Mouse (Mus musculus): ENCODE measurements around the gene Fermt3. TPM values are rescaled to one million over a fixed set of nuclear protein-coding genes. Genes with fewer than 3 reads are reported as not detected.
A peak's percentile ranks its signal among the peaks of the same experiment; 100 is the strongest.
"Not testable (repeated sequence)": the region's sequence is repeated elsewhere in the genome, so short reads cannot be mapped to it uniquely, and the experiment has no call there.

The Fermt3 gene
- polyA plus RNA-seq, 1 experiment from 2014 or later, result 13.5 TPM

DNA sequence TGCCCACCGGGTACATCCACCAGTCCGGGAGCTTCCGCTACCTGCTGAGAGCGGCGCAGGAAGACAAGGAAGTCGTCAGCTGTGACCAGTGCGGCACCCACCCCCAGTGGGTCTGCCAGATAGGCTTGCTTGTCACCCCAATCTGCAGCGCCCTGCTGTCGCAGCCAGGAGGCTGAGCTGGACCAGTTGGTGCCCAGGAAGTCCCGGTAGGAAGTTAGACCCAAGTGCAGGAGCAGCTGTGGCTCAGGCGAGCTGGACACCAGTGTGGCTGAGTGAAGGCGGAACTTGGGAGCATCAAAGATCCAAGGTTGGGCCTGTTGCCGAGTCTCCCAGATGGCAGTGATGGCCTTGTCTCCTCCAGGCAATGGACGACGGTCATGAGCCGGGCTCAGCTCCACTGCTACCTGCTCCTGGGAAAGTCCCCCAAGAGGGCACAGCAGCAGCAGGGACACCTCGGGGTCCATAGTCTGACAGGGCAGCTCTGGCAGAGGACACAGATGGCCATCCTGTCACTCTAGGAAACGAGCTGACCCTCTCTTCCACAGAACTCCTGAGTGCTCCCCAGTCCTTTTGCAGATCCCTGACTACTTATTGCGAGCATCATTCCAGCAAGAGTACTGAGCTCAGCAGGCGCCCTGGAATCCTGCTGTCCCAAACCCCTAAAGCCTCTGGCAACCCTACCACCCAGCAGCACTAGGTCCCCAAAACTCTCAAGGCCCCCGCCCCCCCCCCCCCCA lies 23.8 kb downstream of the Fermt3 start:
- H3K4me2 ChIP-seq, result peak overlapping the region; percentile 84
- peak overlapping the region; percentile 34; the same call in 1 of the 2 replicates for H3K27ac ChIP-seq
- peaks cover 22% of the 10 kb centered on the region for H3K36me3 ChIP-seq
- H3K4me3 ChIP-seq, result peak overlapping the region; percentile 57
- H3K4me1 ChIP-seq, result peaks cover 40% of the 10 kb centered on the region
- WGBS, result 41% methylated on average over 21 of the region's 21 CpGs
- no peaks in the 10 kb centered on the region for H3K9me3 ChIP-seq
- H3K9ac ChIP-seq, result peak overlapping the region; percentile 69
- no peak for ATAC-seq (ENCODE audit: borderline replicate concordance, extremely low read depth, low FRiP score, low TSS enrichment)
- no peaks in the 10 kb centered on the region for H3K27me3 ChIP-seq

DNA sequence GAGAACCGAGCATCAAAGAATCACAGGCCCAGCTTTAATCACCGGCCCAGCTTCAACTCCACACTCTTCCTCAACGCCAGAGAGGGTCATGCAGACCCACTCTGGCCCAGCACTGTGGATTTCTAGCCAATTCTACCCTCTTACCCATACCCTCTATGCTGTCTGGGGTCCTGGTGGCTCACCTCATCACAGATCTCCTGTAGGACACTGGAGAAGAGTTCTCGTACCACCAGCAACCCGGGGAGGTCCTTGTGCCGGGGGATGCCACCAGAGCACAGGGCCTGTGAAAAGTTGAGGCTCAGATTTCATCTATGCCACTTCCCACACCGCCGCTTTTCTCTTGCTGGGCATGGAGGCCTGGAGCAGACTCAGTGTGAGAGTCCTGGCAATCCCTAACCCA lies 24.8 kb downstream of the Fermt3 start:
- Histone ChIP-seq H3K4me1 (peaks cover 40% of the 10 kb centered on the region), H3K4me3 (0 out of 2 replicates have a peak overlapping the region, but pooled peaks have one; percentile 57), H3K4me2 (peak overlapping the region; percentile 84), H3K27ac (no peak overlapping the region), H3K36me3 (peaks cover 13% of the 10 kb centered on the region), H3K27me3 (no peaks in the 10 kb centered on the region), H3K9me3 (no peaks in the 10 kb centered on the region), H3K9ac (0 out of 2 replicates have a peak overlapping the region, but pooled peaks have one; percentile 13)
- WGBS, result 81% methylated on average over 8 of the region's 8 CpGs
- ATAC-seq (ENCODE audit: borderline replicate concordance, extremely low read depth, low FRiP score, low TSS enrichment), result no peak

DNA sequence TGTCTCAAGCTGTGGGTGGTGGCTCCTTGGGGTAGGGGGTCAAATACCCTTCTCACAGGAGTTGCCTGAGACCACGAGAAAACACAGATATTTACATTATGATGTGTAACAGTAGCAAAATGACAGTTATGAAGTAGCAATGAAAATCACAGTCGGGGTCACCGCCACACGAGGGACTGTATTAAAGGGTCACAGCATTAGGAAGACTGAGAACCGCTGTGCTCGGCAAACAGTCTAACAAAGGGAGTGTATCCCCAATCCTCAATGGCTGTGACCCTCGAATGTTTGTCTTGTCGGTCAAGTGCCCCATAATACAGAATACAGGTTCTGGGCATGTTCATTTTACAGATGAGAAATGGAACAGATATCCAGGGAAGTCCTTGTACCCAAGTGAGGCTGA lies 25.3 kb downstream of the Fermt3 start:
- no peak overlapping the region for H3K4me2 ChIP-seq

DNA sequence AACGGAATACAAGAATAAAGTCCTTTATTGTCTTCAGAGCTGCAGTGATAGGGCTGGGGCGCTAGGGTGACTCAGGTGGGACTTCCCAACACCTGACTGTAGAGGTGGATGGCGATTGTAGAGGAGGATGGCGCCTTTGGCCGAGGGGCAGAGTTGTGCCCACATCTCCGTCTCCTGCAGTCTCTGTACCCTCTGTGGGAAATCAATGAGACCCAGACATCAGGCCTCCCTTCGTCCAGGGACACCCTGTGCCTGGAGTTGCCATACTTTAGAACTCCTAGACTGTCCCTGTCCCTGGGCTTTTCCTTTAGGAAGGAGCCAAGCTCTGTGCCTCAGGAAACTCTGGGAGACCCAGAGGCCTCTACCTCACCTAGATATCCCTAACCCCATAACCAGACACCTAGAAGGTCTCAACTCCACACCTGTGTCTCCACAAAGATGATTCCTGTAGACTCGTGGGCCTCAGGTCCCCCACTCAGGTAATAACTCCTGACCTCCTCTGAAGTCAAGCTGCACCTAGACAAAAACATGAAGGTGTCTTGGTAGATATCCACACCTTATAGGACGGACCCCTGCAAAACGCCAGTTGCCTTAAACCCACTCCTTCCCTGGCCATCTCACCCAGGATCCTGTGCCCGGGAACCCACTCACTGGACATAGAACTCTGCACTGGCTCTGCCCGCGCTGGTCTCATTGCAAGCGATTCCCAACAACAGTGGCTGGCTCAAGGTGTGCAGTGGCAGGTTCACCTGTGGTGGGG lies 26.1 kb downstream of the Fermt3 start:
- no peaks in the 10 kb centered on the region for H3K27me3 ChIP-seq
- H3K4me2 ChIP-seq, result peak overlapping the region; percentile 94
- H3K9me3 ChIP-seq, result no peaks in the 10 kb centered on the region
- peak overlapping the region; percentile 17 for H3K27ac ChIP-seq
- H3K4me3 ChIP-seq, result peak overlapping the region; percentile 55
- ATAC-seq (ENCODE audit: borderline replicate concordance, extremely low read depth, low FRiP score, low TSS enrichment), result no peak
- WGBS, result 60% methylated on average over 14 of the region's 14 CpGs
- peak overlapping the region; percentile 45; the same call in 1 of the 2 replicates for H3K9ac ChIP-seq
- H3K4me1 ChIP-seq, result peaks cover 42% of the 10 kb centered on the region
- H3K36me3 ChIP-seq, result peaks cover 1% of the 10 kb centered on the region; the same call in 1 of the 2 replicates

More for the DNA sequence above, 25.3 kb downstream of the Fermt3 start:
- H3K9me3 ChIP-seq, result no peaks in the 10 kb centered on the region
- no peak overlapping the region for H3K9ac ChIP-seq
- peaks cover 8% of the 10 kb centered on the region for H3K36me3 ChIP-seq
- no peak overlapping the region for H3K27ac ChIP-seq
- H3K4me1 ChIP-seq, result peaks cover 40% of the 10 kb centered on the region
- ATAC-seq (ENCODE audit: borderline replicate concordance, extremely low read depth, low FRiP score, low TSS enrichment), result no peak
- 66% methylated on average over 8 of the region's 8 CpGs for WGBS
- H3K4me3 ChIP-seq, result no peak overlapping the region
- no peaks in the 10 kb centered on the region for H3K27me3 ChIP-seq

DNA sequence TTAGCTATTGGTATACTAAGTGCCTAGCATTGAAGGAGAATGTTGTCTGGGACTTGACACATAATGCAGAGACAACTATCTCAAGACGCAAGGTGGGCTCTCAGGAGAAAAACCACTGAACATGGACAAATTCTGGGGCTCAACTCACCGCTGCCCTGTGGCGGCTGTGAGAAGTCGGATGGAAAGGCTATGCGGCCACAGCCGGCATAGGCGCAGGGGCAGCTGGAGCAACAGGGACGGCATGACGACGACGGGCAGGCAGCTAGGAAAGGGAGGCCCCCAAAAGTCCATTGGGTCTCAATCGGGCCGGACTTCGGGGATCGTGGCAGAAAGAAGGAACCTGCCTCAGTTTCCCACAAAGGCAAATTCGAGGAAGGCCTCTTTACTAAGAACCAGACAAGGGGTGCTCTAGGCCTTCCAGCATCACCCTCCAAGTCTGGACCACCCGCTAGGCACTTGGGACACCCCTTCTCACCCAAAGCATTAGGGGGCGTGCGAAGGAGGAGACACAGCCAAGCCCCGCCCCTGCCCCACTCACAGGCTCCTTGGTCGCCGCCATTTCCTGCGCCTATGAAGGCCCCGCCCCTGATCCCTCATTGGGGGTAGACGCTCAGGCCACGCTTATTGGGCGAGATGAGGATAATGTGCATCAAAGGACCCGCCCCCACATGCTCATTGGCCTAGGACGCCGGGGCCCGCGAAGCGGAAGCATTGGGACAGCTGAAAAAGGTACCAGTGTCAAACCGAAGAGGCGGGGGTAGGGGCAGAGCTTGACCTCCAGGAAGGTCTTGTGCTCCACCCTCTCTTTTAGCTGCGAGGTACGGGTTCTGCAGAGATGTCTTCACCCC lies 27.0 kb downstream of the Fermt3 start, which contains the start of gene Dnajc4:
Gene Dnajc4 (minus strand): TSS at position 562 of the 848 bp plus-strand sequence.
- Histone ChIP-seq H3K27me3 (no peaks in the 10 kb centered on the region), H3K4me2 (peak within 1 kb of the TSS; percentile 94), H3K36me3 (no peaks in the 10 kb centered on the region), H3K9ac (peak within 1 kb of the TSS; percentile 62), H3K27ac (peak within 1 kb of the TSS; percentile 48), H3K4me3 (peak within 1 kb of the TSS; percentile 55), H3K4me1 (peaks cover 48% of the 10 kb centered on the region), H3K9me3 (no peaks in the 10 kb centered on the region)
- 1% methylated on average over 37 of the region's 37 CpGs for WGBS
- peak; percentile 94 for ATAC-seq (ENCODE audit: borderline replicate concordance, extremely low read depth, low FRiP score, low TSS enrichment)

DNA sequence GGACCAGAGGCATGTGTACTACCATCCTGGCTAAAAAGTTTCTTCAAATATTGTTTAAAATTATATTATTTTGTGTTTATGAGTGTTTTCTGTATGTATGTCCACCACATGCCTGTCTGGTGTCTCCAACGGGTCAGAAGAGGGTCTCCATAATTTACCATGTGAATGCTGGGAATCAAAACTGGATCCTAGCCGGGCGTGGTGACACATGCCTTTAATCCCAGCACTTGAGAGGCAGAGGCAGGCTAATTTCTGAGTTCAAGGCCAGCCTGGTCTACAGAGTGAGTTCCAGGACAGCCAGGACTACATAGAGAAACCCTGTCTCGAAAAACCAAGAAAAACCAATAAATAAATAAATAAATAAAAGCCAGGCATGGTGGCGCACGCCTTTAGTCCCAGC lies 28.1 kb downstream of the Fermt3 start:
- 89% methylated on average over 6 of the region's 6 CpGs for WGBS
- H3K4me1 ChIP-seq, result peaks cover 46% of the 10 kb centered on the region
- peak overlapping the region; percentile 94; the same call in 1 of the 2 replicates for H3K4me2 ChIP-seq

DNA sequence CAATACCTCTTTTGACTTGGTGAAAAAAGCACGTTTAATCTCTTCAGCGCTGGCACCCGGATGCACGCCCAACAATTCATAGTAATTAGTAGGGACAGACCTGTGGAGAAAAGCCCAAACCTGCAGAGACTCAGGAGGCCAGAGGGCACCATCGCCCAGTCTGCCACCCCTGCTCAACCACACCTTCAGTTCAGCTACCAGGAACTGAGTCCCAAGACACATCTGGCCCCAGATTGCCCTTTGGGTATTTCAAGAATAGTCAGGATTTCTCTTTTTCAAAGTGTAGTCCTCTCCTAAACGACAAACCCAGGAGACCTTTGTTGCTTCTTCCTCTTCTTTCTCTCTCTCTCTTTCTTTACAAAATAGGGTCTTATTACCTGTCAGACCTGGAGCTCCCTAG lies 28.6 kb downstream of the Fermt3 start:
- Histone ChIP-seq H3K9me3 (no peaks in the 10 kb centered on the region), H3K27me3 (no peaks in the 10 kb centered on the region), H3K4me1 (peaks cover 49% of the 10 kb centered on the region), H3K4me3 (no peak overlapping the region), H3K36me3 (no peaks in the 10 kb centered on the region), H3K27ac (no peak overlapping the region), H3K4me2 (no peak overlapping the region), H3K9ac (no peak overlapping the region)
- ATAC-seq (ENCODE audit: borderline replicate concordance, extremely low read depth, low FRiP score, low TSS enrichment), result no peak
- WGBS, result 85% methylated on average over 6 of the region's 6 CpGs

More for the DNA sequence above, 28.1 kb downstream of the Fermt3 start:
- ATAC-seq (ENCODE audit: borderline replicate concordance, extremely low read depth, low FRiP score, low TSS enrichment); H3K9ac ChIP-seq; H3K4me3 ChIP-seq; H3K36me3 ChIP-seq; H3K27ac ChIP-seq; H3K27me3 ChIP-seq; H3K9me3 ChIP-seq: not testable (repeated sequence)

DNA sequence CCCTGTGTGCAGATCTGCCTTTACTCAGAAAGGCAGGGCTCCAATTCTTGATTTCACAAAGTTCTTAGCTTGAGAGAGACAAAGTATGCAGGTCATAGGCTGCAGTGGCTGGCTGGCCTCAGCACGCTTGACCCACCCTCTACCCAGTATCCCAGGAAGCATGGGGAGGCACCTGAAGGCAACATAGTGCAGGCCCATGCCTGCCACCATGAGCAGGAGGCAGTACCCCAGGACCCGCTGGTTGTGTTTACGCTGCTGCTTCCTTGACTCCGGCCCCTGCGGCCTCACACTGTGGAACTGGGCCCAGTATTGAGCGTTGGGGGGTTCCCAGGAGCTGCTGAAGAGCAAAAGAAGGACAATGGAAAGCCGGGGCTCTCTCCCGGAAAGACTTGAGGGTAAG lies 30.0 kb downstream of the Fermt3 start:
- H3K4me3 ChIP-seq, result no peak overlapping the region
- H3K4me2 ChIP-seq, result no peak overlapping the region
- 73% methylated on average over 8 of the region's 8 CpGs for WGBS
- H3K9ac ChIP-seq, result no peak overlapping the region
- peaks cover 35% of the 10 kb centered on the region for H3K4me1 ChIP-seq
- no peaks in the 10 kb centered on the region for H3K9me3 ChIP-seq
- peaks cover 9% of the 10 kb centered on the region for H3K36me3 ChIP-seq
- H3K27me3 ChIP-seq, result no peaks in the 10 kb centered on the region
- ATAC-seq (ENCODE audit: borderline replicate concordance, extremely low read depth, low FRiP score, low TSS enrichment), result no peak
- H3K27ac ChIP-seq, result peak overlapping the region; percentile 6; the same call in 1 of the 2 replicates

DNA sequence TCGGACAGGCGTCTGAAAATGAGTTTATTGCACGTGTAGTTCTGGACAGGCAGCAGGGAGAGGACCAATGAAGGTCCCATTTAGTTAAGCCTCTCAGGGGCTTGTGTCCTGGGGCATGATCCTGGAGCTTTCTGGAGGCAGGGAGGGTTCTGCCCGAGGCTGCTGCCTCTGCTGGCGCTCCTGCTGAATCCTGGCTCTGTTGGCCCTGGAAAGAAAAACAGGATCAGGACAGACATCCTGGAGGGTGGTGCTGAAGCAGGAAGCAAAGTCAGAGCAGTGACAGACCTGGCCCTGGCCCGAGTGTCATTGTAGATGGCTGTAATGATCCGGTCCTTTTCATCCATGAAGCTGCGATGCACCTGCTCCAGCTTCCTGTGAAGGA lies 31.4 kb downstream of the Fermt3 start:
- Histone ChIP-seq H3K27ac (peak overlapping the region; percentile 92), H3K9me3 (no peaks in the 10 kb centered on the region), H3K27me3 (no peaks in the 10 kb centered on the region), H3K4me2 (peak overlapping the region; percentile 89), H3K9ac (peak overlapping the region; percentile 95), H3K36me3 (peaks cover 19% of the 10 kb centered on the region), H3K4me1 (peaks cover 27% of the 10 kb centered on the region), H3K4me3 (peak overlapping the region; percentile 93)
- WGBS, result 4% methylated on average over 8 of the region's 8 CpGs
- no peak for ATAC-seq (ENCODE audit: borderline replicate concordance, extremely low read depth, low FRiP score, low TSS enrichment)

DNA sequence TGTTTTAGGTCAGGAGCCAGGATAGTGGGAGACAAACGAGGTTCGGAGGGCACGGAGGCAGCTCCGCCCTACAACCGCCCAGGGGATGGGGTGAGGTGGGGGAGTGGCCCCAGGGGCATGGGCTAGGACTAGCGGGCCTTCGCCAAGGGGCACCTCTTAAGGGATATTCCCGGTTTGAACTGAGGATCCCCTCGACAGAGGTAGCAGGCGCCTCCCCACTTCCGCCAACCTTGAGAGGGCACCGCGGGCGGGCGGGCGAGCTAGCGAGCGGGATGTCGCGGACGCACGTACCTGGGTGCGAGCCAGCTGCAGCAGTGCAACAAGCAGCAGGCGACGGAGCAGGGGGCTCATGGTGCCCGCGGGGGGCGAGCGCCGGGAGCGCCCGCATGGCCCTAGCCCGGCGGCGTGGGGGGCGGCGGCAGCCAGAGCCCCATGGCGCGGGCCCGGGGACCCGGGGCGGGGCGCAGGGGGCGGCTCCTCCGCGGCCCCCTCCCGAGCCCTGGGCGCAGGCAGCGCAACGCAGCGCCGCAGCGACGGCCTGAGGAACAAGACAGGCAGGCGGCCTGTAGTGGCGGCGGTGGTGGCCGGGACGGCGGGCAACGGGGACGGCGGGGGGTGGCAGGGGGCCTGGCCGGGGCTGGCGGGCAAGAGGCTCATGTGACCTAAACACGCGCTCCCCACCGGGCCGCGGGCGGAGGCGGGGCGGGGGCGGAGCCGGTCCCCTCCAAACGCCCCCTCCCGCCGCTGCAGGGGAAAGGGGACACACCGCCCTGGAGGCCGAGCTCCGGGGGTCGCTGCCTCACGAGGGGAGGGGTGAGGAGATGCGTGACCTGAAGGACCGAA lies 32.0 kb downstream of the Fermt3 start, which contains the start of gene Vegfb:
Gene Vegfb (minus strand): TSS at position 591 of the 843 bp plus-strand sequence.
- peak within 1 kb of the TSS; percentile 92 for H3K27ac ChIP-seq
- H3K9me3 ChIP-seq, result no peaks in the 10 kb centered on the region
- H3K4me3 ChIP-seq, result peak within 1 kb of the TSS; percentile 93
- H3K4me2 ChIP-seq, result peak within 1 kb of the TSS; percentile 89
- no peaks in the 10 kb centered on the region for H3K27me3 ChIP-seq
- peak; percentile 62 for ATAC-seq (ENCODE audit: borderline replicate concordance, extremely low read depth, low FRiP score, low TSS enrichment)
- H3K4me1 ChIP-seq, result peaks cover 26% of the 10 kb centered on the region
- under 1% methylated on average over 64 of the region's 85 CpGs for WGBS
- peaks cover 25% of the 10 kb centered on the region for H3K36me3 ChIP-seq
- H3K9ac ChIP-seq, result peak within 1 kb of the TSS; percentile 95
